Mouse (Mus musculus): ENCODE data around the gene Tnk2. TPM values are rescaled to one million over a fixed set of nuclear protein-coding genes. Genes with fewer than 3 reads are reported as not detected.
A peak's percentile ranks its signal among the peaks of the same experiment; 100 is the strongest.

Tnk2 gene
- polyA plus RNA-seq, 1 experiment from 2014 or later = 10.6 TPM

DNA sequence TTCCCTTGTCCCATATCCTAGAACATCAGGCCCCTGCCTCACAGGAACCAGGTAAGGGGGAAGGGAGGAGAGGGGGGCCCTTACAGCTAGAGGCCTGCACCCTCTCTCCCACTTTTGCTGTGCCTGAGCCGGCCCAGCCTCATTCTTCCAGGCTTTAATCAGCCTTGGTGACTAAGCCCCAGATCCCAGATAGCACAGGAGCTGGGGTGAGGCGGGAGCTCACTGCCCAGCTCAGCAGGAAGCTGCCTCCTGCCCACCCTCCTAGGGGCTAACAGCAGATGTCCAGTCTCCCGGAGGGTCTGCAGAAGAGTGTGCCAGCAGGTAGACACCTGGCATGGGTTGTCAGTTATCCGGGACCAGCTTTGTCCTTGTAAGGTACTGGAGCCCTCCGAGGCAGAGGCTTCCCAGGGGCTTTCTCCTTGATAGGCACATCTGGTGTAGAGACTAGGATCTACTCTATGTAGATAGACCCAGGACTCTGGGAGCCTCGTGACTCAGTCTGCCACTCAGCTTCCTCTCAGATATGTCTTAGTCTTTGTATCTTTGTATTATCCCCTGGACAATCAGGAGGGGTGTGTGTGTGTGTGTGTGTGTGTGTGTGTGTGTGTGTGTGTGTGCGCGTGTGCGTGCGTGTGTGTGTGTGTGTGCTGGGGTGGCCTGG lies 33.5 kb downstream of the Tnk2 start:
- ATAC-seq (ENCODE audit: insufficient read depth, low FRiP score) = peak; percentile 55
- H3K9me3 ChIP-seq (replicated peaks; ENCODE audit: control insufficient read depth, low read length) = no peaks in the 10 kb centered on the region
- peaks cover 21% of the 10 kb centered on the region for H3K36me3 ChIP-seq (ENCODE audit: control insufficient read depth, insufficient read depth, low read length)
- H3K9ac ChIP-seq (ENCODE audit: low read length) = no peak overlapping the region
- peaks cover 27% of the 10 kb centered on the region for H3K4me1 ChIP-seq (ENCODE audit: control insufficient read depth, insufficient read depth, low read length)
- no peak overlapping the region for H3K4me2 ChIP-seq (ENCODE audit: low read depth, low read length)
- H3K27ac ChIP-seq (ENCODE audit: low read length) = peak overlapping the region; percentile 92
- no peak overlapping the region for H3K4me3 ChIP-seq (replicated peaks; ENCODE audit: low read length)
- H3K27me3 ChIP-seq (ENCODE audit: control insufficient read depth, insufficient read depth, low read length) = no peaks in the 10 kb centered on the region
- WGBS = 79% methylated on average over 10 of the region's 10 CpGs

- no peaks in the 10 kb centered on the region for H3K9me3 ChIP-seq (replicated peaks; ENCODE audit: control insufficient read depth, low read length)
- ATAC-seq (ENCODE audit: insufficient read depth, low FRiP score) = no peak
- 67% methylated on average over 14 of the region's 14 CpGs for WGBS
- H3K27ac ChIP-seq (ENCODE audit: low read length) = peak overlapping the region; percentile 92
- H3K27me3 ChIP-seq (ENCODE audit: control insufficient read depth, insufficient read depth, low read length) = no peaks in the 10 kb centered on the region
- H3K4me2 ChIP-seq (ENCODE audit: low read depth, low read length) = no peak overlapping the region
- peaks cover 20% of the 10 kb centered on the region for H3K4me1 ChIP-seq (ENCODE audit: control insufficient read depth, insufficient read depth, low read length)
- no peak overlapping the region for H3K4me3 ChIP-seq (replicated peaks; ENCODE audit: low read length)
- peaks cover 21% of the 10 kb centered on the region for H3K36me3 ChIP-seq (ENCODE audit: control insufficient read depth, insufficient read depth, low read length)
- 0 out of 2 replicates have a peak overlapping the region, but pooled peaks have one; percentile 14 for H3K9ac ChIP-seq (ENCODE audit: low read length)
Measured at GRCm38 (mm10) chr16:32677903-32678302, 34.2 kb downstream of the Tnk2 start.

- Histone ChIP-seq H3K27me3 (ENCODE audit: control insufficient read depth, insufficient read depth, low read length) (no peaks in the 10 kb centered on the region), H3K36me3 (ENCODE audit: control insufficient read depth, insufficient read depth, low read length) (peaks cover 21% of the 10 kb centered on the region), H3K27ac (ENCODE audit: low read length) (peak overlapping the region; percentile 92), H3K4me3 (replicated peaks; ENCODE audit: low read length) (no peak overlapping the region; the same call in 1 of the 2 replicates), H3K4me1 (ENCODE audit: control insufficient read depth, insufficient read depth, low read length) (peaks cover 16% of the 10 kb centered on the region), H3K9me3 (replicated peaks; ENCODE audit: control insufficient read depth, low read length) (no peaks in the 10 kb centered on the region), H3K9ac (ENCODE audit: low read length) (peak overlapping the region; percentile 31; the same call in 1 of the 2 replicates), H3K4me2 (ENCODE audit: low read depth, low read length) (peak overlapping the region; percentile 31)
- 68% methylated on average over 14 of the region's 14 CpGs for WGBS
- ATAC-seq (ENCODE audit: insufficient read depth, low FRiP score) = peak; percentile 30; the same call in 1 of the 2 replicates
Measured at GRCm38 (mm10) chr16:32678812-32679211, 35.1 kb downstream of the Tnk2 start.

DNA sequence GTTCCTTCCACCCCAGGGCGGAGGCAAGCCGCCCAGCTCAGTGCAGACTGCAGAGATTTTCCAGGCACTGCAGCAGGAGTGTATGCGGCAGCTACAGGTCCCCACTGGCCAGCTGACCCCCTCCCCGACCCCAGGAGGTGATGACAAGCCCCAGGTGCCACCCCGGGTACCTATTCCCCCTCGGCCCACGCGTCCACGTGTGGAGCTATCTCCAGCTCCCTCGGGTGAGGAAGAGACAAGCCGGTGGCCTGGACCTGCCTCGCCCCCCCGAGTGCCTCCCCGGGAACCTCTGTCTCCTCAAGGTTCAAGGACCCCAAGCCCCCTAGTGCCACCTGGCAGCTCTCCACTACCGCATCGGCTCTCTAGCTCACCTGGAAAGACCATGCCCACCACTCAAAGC lies 36.3 kb downstream of the Tnk2 start:
- no peak overlapping the region for H3K4me3 ChIP-seq (replicated peaks; ENCODE audit: low read length)
- H3K27me3 ChIP-seq (ENCODE audit: control insufficient read depth, insufficient read depth, low read length) = no peaks in the 10 kb centered on the region
- H3K4me1 ChIP-seq (ENCODE audit: control insufficient read depth, insufficient read depth, low read length) = peaks cover 16% of the 10 kb centered on the region
- no peak overlapping the region for H3K27ac ChIP-seq (ENCODE audit: low read length)
- H3K4me2 ChIP-seq (ENCODE audit: low read depth, low read length) = no peak overlapping the region
- peaks cover 21% of the 10 kb centered on the region for H3K36me3 ChIP-seq (ENCODE audit: control insufficient read depth, insufficient read depth, low read length)
- no peak overlapping the region for H3K9ac ChIP-seq (ENCODE audit: low read length)
- no peaks in the 10 kb centered on the region for H3K9me3 ChIP-seq (replicated peaks; ENCODE audit: control insufficient read depth, low read length)
- 88% methylated on average over 16 of the region's 16 CpGs for WGBS
- no peak for ATAC-seq (ENCODE audit: insufficient read depth, low FRiP score)

DNA sequence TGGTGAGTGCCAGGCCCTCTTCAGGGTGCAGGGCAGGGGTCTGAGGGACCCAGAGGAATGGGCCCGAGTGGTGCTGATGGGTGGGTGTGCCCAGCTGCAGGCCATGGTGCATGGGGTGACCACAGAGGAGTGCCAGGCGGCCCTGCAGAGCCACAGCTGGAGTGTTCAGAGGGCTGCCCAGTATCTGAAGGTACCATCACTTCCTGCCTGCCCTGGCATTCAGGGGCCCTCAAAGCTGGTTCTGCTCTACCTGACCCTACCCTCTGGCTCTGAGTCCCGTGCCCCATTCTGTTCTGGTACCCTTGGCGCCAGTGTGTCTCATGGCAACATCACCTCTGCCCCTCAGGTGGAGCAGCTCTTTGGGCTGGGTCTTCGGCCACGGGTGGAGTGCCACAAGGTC lies 37.1 kb downstream of the Tnk2 start:
- Histone ChIP-seq H3K4me3 (replicated peaks; ENCODE audit: low read length) (no peak overlapping the region), H3K36me3 (ENCODE audit: control insufficient read depth, insufficient read depth, low read length) (peaks cover 17% of the 10 kb centered on the region), H3K27me3 (ENCODE audit: control insufficient read depth, insufficient read depth, low read length) (no peaks in the 10 kb centered on the region), H3K4me2 (ENCODE audit: low read depth, low read length) (no peak overlapping the region), H3K4me1 (ENCODE audit: control insufficient read depth, insufficient read depth, low read length) (peaks cover 11% of the 10 kb centered on the region), H3K9ac (ENCODE audit: low read length) (no peak overlapping the region), H3K27ac (ENCODE audit: low read length) (no peak overlapping the region), H3K9me3 (replicated peaks; ENCODE audit: control insufficient read depth, low read length) (no peaks in the 10 kb centered on the region)
- WGBS = 87% methylated on average over 6 of the region's 6 CpGs
- no peak for ATAC-seq (ENCODE audit: insufficient read depth, low FRiP score)

DNA sequence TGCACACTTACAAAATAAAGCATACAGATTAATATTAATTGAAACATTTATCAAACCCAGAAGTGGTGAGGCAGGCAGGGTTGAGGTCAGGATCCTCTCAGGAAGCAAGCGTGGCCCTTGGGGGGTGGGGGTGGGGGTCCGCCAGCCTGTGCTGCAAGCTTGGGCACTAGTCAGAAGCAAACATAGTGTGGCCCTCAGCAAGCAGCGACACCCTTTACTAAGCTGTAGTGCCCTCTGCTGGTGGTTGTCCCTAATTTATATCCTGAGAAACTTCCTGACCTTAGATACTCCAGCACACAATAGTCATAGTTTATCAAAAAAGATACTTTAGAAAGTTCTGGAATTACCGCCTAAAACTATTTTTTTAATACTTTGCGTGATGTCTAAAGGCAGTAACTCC lies 38.5 kb downstream of the Tnk2 start:
- Histone ChIP-seq H3K9me3 (replicated peaks; ENCODE audit: control insufficient read depth, low read length) (no peaks in the 10 kb centered on the region), H3K4me1 (ENCODE audit: control insufficient read depth, insufficient read depth, low read length) (peaks cover 4% of the 10 kb centered on the region; the same call in 1 of the 2 replicates), H3K27ac (ENCODE audit: low read length) (no peak overlapping the region), H3K27me3 (ENCODE audit: control insufficient read depth, insufficient read depth, low read length) (no peaks in the 10 kb centered on the region), H3K36me3 (ENCODE audit: control insufficient read depth, insufficient read depth, low read length) (peaks cover 8% of the 10 kb centered on the region), H3K9ac (ENCODE audit: low read length) (no peak overlapping the region), H3K4me3 (replicated peaks; ENCODE audit: low read length) (no peak overlapping the region), H3K4me2 (ENCODE audit: low read depth, low read length) (no peak overlapping the region)
- WGBS = 27% methylated on average over 5 of the region's 5 CpGs
- no peak for ATAC-seq (ENCODE audit: insufficient read depth, low FRiP score)

GRCm38 (mm10) chr16:32682841-32683240 lies 39.2 kb downstream of the Tnk2 start:
- Histone ChIP-seq H3K9me3 (replicated peaks; ENCODE audit: control insufficient read depth, low read length) (no peaks in the 10 kb centered on the region), H3K27ac (ENCODE audit: low read length) (no peak overlapping the region), H3K27me3 (ENCODE audit: control insufficient read depth, insufficient read depth, low read length) (no peaks in the 10 kb centered on the region), H3K9ac (ENCODE audit: low read length) (no peak overlapping the region), H3K4me1 (ENCODE audit: control insufficient read depth, insufficient read depth, low read length) (peaks cover 3% of the 10 kb centered on the region; the same call in 1 of the 2 replicates), H3K4me3 (replicated peaks; ENCODE audit: low read length) (no peak overlapping the region), H3K36me3 (ENCODE audit: control insufficient read depth, insufficient read depth, low read length) (peaks cover 8% of the 10 kb centered on the region), H3K4me2 (ENCODE audit: low read depth, low read length) (no peak overlapping the region)
- WGBS = 77% methylated on average over 4 of the region's 4 CpGs
- ATAC-seq (ENCODE audit: insufficient read depth, low FRiP score) = no peak

- Histone ChIP-seq H3K4me3 (replicated peaks; ENCODE audit: low read length) (no peak overlapping the region), H3K36me3 (ENCODE audit: control insufficient read depth, insufficient read depth, low read length) (peaks cover 8% of the 10 kb centered on the region), H3K4me1 (ENCODE audit: control insufficient read depth, insufficient read depth, low read length) (0 out of 2 replicates have a peak, but pooled peaks cover 2% of the 10 kb centered on the region), H3K4me2 (ENCODE audit: low read depth, low read length) (no peak overlapping the region), H3K27me3 (ENCODE audit: control insufficient read depth, insufficient read depth, low read length) (no peaks in the 10 kb centered on the region), H3K9ac (ENCODE audit: low read length) (no peak overlapping the region), H3K27ac (ENCODE audit: low read length) (no peak overlapping the region), H3K9me3 (replicated peaks; ENCODE audit: control insufficient read depth, low read length) (no peaks in the 10 kb centered on the region)
- 55% methylated on average over 5 of the region's 5 CpGs for WGBS
- ATAC-seq (ENCODE audit: insufficient read depth, low FRiP score) = peak; percentile 42; the same call in 1 of the 2 replicates
Measured at GRCm38 (mm10) chr16:32683343-32683742, 39.7 kb downstream of the Tnk2 start.

DNA sequence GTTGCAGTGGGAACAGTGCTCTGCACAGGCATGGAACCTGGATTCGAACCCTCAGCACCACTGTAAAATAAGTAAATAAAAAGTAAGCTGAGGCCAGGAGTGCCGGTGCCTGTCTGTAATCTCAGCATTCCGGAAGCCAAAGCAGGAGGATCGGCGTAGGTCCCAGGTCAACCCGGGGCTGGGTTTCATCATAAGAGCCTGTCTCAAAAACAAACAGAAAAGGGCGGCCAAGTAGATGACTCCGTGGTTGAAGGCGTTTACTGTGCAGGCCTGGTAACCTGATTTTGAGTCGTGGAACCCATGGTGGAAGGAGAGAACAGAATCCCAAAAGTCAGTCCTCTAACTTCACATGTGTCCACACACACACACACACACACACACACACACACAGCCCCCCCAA lies 41.7 kb downstream of the Tnk2 start:
- Histone ChIP-seq H3K27ac (ENCODE audit: low read length) (no peak overlapping the region), H3K9ac (ENCODE audit: low read length) (no peak overlapping the region), H3K27me3 (ENCODE audit: control insufficient read depth, insufficient read depth, low read length) (no peaks in the 10 kb centered on the region), H3K4me1 (ENCODE audit: control insufficient read depth, insufficient read depth, low read length) (no peaks in the 10 kb centered on the region), H3K4me3 (replicated peaks; ENCODE audit: low read length) (no peak overlapping the region), H3K36me3 (ENCODE audit: control insufficient read depth, insufficient read depth, low read length) (no peaks in the 10 kb centered on the region), H3K9me3 (replicated peaks; ENCODE audit: control insufficient read depth, low read length) (no peaks in the 10 kb centered on the region), H3K4me2 (ENCODE audit: low read depth, low read length) (no peak overlapping the region)
- WGBS = 38% methylated on average over 10 of the region's 10 CpGs
- no peak for ATAC-seq (ENCODE audit: insufficient read depth, low FRiP score)
